Mouse (Mus musculus) G1E (cell line): ENCODE results near the gene Ccdc124.

ENCODE experiments used
- CTCF ChIP-seq: IDR thresholded peaks from 2 replicates; pipeline ENCODE4 v1.5.1; 2012; ENCODE audit warnings: low read depth, low read length, inconsistent platforms, mixed read lengths
- GATA1 ChIP-seq: IDR thresholded peaks from 2 replicates; pipeline ENCODE4 v1.6.1; 2012; ENCODE audit warnings: borderline replicate concordance, low read length, inconsistent platforms, mixed read lengths
- POLR2AphosphoS5 ChIP-seq: IDR thresholded peaks from 2 replicates; pipeline ENCODE4 v1.6.1; 2012; ENCODE audit warnings: low read depth, low read length, inconsistent platforms; ENCODE audit not compliant: insufficient replicate concordance
- TAL1 ChIP-seq: conservative IDR thresholded peaks from 2 replicates; pipeline ENCODE4 v1.6.1; 2012; ENCODE audit warnings: low read depth, low read length, inconsistent platforms, mixed read lengths

DNA sequence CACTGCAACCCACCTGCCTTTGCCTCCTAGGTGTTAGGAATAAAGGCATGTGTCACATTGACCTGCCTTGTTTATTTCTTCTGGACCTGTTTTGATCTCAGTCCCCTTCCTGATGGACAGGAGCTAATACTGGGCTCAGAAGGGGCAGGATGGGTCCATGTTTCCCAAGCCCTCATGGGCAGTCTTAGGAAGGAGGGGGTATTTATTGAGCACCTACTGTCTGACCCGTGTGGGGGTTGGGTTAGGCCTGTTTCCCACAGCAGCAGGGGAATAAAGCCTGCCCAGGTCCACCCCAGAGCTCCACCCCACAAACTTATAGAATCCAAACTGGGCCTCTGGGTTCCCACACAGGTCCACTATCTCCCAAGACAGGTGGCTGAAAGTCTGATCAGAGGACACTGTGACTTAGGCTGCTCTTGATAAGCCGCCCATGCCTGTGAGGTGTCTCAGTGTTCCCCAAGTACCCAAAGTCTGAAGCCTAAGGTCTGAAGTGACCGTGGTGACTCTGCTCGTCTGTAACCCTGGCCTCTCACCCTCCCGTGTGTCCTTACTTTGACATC lies 30.4 kb downstream of the Ccdc124 start:
- no peak for TF ChIP-seq CTCF
- TF ChIP-seq GATA1, result no peak
- peak; percentile 27; the same call in 1 of the 2 replicates for TF ChIP-seq TAL1
- TF ChIP-seq POLR2AphosphoS5, result no peak
